Mouse (Mus musculus) lung, adult 18-20 months (tissue): ENCODE data around the gene Hook2.
A peak's percentile ranks its signal among the peaks of the same experiment; 100 is the strongest.

ENCODE experiments used
- DNase-seq, 2 experiments: peaks; one replicate each; pipeline ENCODE4 v3.0.0; 2022; ENCODE audit warnings: mixed read lengths in 2 of 2

Hook2 gene

GRCm38 (mm10) chr8:84973803-84974542 is 16.4 kb upstream of the Hook2 start:
- DNase-seq: peak; percentile 66 to 72

- DNase-seq: no peak
Observed at GRCm38 (mm10) chr8:84974543-84975142, 15.8 kb upstream of the Hook2 start.

- DNase-seq: peak; percentile 79 to 83
Observed at GRCm38 (mm10) chr8:84975434-84975833, 15.0 kb upstream of the Hook2 start.

- DNase-seq: peak; percentile 97 to 98
Observed at GRCm38 (mm10) chr8:84976031-84976762, 14.2 kb upstream of the Hook2 start.

- no peak for DNase-seq
Observed at GRCm38 (mm10) chr8:84976763-84977434, 13.5 kb upstream of the Hook2 start.

GRCm38 (mm10) chr8:84977435-84978247 is 12.8 kb upstream of the Hook2 start:
- peak; percentile 72 to 81 for DNase-seq

GRCm38 (mm10) chr8:84978248-84978940 is 12.0 kb upstream of the Hook2 start, which contains the start of gene Junb:
Junb (minus strand) TSS chr8:84978718.
- DNase-seq: peak; percentile 98

- DNase-seq: peak; percentile 96 to 97
Observed at GRCm38 (mm10) chr8:84979599-84980421, 10.6 kb upstream of the Hook2 start.

- DNase-seq: peak; percentile 88 to 92
Observed at GRCm38 (mm10) chr8:84980622-84981358, 9.6 kb upstream of the Hook2 start.

- peak; percentile 81 to 88 for DNase-seq
Observed at GRCm38 (mm10) chr8:84981644-84982498, 8.5 kb upstream of the Hook2 start.

- DNase-seq: peak in 1 of 2 experiments; percentile 34
Observed at GRCm38 (mm10) chr8:84982499-84983011, 7.8 kb upstream of the Hook2 start.

- peak; percentile 87 to 90 for DNase-seq
Observed at GRCm38 (mm10) chr8:84984294-84985048, 5.9 kb upstream of the Hook2 start.

GRCm38 (mm10) chr8:84985049-84985683 is 5.2 kb upstream of the Hook2 start:
- peak in 1 of 2 experiments; percentile 71 for DNase-seq

GRCm38 (mm10) chr8:84985684-84986378 is 4.6 kb upstream of the Hook2 start:
- peak; percentile 93 to 96 for DNase-seq

GRCm38 (mm10) chr8:84986379-84986945 is 3.9 kb upstream of the Hook2 start:
- DNase-seq: no peak

- DNase-seq: no peak
Observed at GRCm38 (mm10) chr8:84987388-84987787, 3.0 kb upstream of the Hook2 start.
